Mouse (Mus musculus) heart, embryonic 10.5 days (tissue): Measurements from ENCODE around the gene Camta1. TPM values are rescaled to one million over a fixed set of nuclear protein-coding genes. Genes with fewer than 3 reads are reported as not detected.

Experiments
- DNase-seq: peaks from one replicate; pipeline ENCODE4 v3.0.0-alpha.2; 2017; ENCODE audit warnings: low spot score
- H3K27ac ChIP-seq: fragments of 300-500 bp; sonication (generic); 2 replicates; pipeline ENCODE4 v1.5.1; 2016; ENCODE audit warnings: mild to moderate bottlenecking
- H3K27me3 ChIP-seq: fragments of 300-500 bp; sonication (generic); 2 replicates; pipeline ENCODE4 v1.6.1; 2016; ENCODE audit warnings: mild to moderate bottlenecking; ENCODE audit not compliant: poor library complexity, insufficient read depth, severe bottlenecking
- H3K36me3 ChIP-seq: fragments of 300-500 bp; sonication (generic); 2 replicates; pipeline ENCODE4 v1.6.1; 2016; ENCODE audit warnings: mild to moderate bottlenecking, moderate library complexity
- H3K4me1 ChIP-seq: fragments of 300-500 bp; sonication (generic); 2 replicates; pipeline ENCODE4 v1.6.1; 2016; ENCODE audit warnings: mild to moderate bottlenecking
- H3K4me3 ChIP-seq: fragments of 300-500 bp; sonication (generic); 2 replicates; pipeline ENCODE4 v1.5.1; 2016; ENCODE audit warnings: mild to moderate bottlenecking, moderate library complexity
- H3K9me3 ChIP-seq: fragments of 300-500 bp; sonication (generic); 2 replicates; pipeline ENCODE4 v1.6.1; 2016; ENCODE audit warnings: mild to moderate bottlenecking, moderate library complexity
- WGBS: fragments of 180-500 bp; shearing (Covaris S2); methylation state at CpG from one replicate; pipeline ENCODE4 v1.1.7; 2016; 5-methylcytosine and 5-hydroxymethylcytosine counted together
- polyA plus RNA-seq: library from polyadenylated mRNA; unstranded; fragments of >200 nt; fragmentation: Nextera tagmentation; extraction: Ambion mirVana; gene quantifications from 2 replicates; pipeline ENCODE4 v1.2.1, GENCODE M21; 2016

The Camta1 gene
- polyA plus RNA-seq, 1 experiment from 2014 or later: 115 TPM

DNA sequence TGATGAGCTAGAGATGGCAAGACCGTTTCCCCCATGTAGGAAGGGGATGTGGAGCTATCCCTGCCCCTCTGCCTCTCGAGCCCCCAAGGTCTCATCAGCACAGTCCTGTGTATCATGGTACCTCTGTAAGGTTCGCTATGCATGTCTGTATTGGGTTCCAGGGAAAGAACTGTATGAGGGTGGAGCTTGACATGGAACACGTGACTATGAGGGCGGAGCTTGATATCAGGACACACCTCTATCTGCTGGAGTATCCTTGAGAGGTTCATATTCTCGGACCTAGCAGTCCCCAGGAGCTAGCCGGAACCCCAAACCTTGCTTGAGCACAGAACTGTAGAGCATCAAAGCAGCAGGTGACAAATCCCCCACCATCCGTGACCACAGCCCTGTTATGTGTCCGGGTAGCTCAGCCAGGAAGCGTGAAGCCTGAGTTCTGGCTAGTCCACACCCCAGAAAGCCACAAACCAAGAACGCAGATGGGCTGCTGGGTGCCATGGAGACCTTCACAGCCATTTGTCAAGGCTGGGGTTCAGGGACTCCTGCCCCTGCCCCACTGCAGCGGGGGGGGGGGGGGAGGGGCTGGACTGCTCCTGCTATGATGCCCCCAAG is 122.2 kb downstream of the Camta1 start:
- H3K36me3 ChIP-seq: no peaks in the 10 kb centered on the region
- WGBS: 80% methylated on average over 11 of the region's 12 CpGs
- no peak overlapping the region for H3K4me3 ChIP-seq
- 0 out of 2 replicates have a peak overlapping the region, but pooled peaks have one; percentile 1 for H3K27ac ChIP-seq
- DNase-seq: no peak
- H3K9me3 ChIP-seq: no peaks in the 10 kb centered on the region
- H3K27me3 ChIP-seq: no peaks in the 10 kb centered on the region
- H3K4me1 ChIP-seq: peaks cover 43% of the 10 kb centered on the region

DNA sequence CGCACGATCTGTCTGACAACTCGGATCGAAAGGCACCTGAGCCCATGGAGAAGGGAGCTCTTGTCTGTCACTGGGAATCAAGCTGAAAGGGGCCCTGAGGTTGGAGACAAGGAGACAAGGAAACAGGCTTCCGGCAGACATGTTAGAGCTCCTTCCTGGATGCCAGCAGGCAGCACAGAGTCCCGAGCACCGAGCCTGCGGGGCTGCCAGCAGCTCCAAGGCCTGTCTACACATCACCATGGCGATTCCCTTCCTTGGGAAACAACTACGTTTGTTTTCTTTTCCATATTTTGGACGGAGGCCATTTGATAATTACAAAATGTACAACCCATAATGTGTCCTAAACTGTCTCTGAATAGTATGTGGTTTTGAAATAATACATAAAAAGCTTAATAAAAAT is 122.8 kb downstream of the Camta1 start:
- no peaks in the 10 kb centered on the region for H3K9me3 ChIP-seq
- peaks cover 43% of the 10 kb centered on the region for H3K4me1 ChIP-seq
- no peak for DNase-seq
- no peaks in the 10 kb centered on the region for H3K27me3 ChIP-seq
- H3K36me3 ChIP-seq: no peaks in the 10 kb centered on the region
- no peak overlapping the region for H3K4me3 ChIP-seq
- WGBS: 68% methylated on average over 11 of the region's 11 CpGs
- peak overlapping the region; percentile 56; the same call in 1 of the 2 replicates for H3K27ac ChIP-seq

DNA sequence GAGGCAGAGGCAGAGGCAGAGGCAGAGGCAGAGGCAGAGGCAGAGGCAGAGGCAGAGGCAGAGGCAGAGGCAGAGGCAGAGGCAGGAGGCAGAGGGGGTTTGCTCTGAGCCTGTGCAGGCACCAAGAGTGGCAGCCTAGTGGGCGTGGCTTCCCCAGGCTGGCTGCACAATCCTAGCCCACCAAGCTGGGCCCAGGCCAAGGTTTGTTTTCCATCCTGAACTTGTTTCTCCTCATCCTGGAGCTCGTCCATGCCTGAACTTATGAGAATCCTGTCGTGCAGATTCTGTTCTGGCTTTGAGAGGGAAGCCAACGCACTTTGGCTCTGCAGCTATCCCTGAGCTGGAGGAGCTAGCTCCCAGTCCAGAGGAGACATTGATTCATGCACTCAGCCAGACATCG is 123.4 kb downstream of the Camta1 start:
- Histone ChIP-seq H3K9me3 (no peaks in the 10 kb centered on the region), H3K4me1 (peaks cover 39% of the 10 kb centered on the region), H3K27me3 (no peaks in the 10 kb centered on the region), H3K4me3 (no peak overlapping the region), H3K27ac (peak overlapping the region; percentile 56; the same call in 1 of the 2 replicates), H3K36me3 (no peaks in the 10 kb centered on the region)
- no peak for DNase-seq
- WGBS: 69% methylated on average over 5 of the region's 5 CpGs

DNA sequence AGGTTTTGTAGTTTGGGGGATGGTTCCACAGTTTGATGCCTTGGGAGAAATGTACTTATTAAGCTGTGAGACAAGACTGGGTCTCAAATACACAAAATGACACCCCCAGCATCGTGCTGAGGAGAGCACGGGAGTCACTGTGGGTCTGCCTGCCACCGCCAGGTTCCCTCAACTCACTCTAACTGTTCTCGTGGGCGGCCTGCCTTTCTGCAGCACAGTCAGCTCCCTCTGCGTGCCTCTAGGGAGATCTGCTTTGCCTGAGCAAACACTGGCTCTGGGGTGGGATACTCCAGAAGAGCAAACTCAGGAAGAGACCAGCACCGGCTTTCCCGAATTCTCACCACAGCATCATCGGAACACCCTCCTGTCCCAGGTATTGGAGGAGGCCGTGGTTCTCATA is 129.0 kb downstream of the Camta1 start:
- no peak for DNase-seq
- H3K27ac ChIP-seq: no peak overlapping the region
- H3K4me1 ChIP-seq: peaks cover 10% of the 10 kb centered on the region; the same call in 1 of the 2 replicates
- WGBS: 70% methylated on average over 10 of the region's 10 CpGs
- H3K36me3 ChIP-seq: no peaks in the 10 kb centered on the region
- no peak overlapping the region for H3K4me3 ChIP-seq
- H3K9me3 ChIP-seq: no peaks in the 10 kb centered on the region
- no peaks in the 10 kb centered on the region for H3K27me3 ChIP-seq

DNA sequence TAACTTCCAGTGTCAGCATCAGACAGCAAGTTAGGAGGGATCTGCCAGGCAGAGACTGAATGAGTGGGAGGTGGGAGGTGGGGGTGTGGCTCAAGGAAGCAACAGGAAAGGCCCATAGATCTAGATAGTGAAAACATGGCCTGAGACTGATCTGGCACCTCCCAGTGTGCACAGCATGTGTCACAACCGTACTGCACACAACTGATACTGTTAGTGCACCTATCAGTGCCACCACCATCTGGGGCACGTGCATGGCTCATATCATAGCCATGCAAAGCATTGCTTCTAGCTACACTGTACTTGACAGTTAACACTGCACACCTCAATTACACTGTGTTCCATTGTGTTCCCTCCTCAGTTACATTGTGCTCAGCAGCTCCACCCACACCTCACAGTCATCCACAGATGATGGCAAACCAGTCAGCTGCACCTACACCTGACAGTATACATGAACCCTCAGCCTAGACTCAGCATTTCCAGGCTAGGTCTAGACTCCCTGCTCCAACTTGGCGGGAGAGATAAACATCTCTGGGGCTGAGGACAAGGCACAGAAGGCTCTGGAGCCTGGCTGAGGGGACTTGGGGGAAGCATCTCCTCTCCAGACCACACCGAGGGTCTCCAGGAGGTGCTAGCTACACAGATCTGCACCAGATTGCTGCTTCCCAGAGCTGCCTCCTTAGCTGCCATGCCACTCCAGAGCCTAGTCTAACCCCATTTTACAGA is 131.5 kb downstream of the Camta1 start:
- no peaks in the 10 kb centered on the region for H3K36me3 ChIP-seq
- H3K9me3 ChIP-seq: no peaks in the 10 kb centered on the region
- no peak for DNase-seq
- no peaks in the 10 kb centered on the region for H3K27me3 ChIP-seq
- WGBS: 61% methylated on average over 4 of the region's 4 CpGs
- H3K4me1 ChIP-seq: peaks cover 27% of the 10 kb centered on the region
- no peak overlapping the region for H3K4me3 ChIP-seq
- H3K27ac ChIP-seq: no peak overlapping the region

DNA sequence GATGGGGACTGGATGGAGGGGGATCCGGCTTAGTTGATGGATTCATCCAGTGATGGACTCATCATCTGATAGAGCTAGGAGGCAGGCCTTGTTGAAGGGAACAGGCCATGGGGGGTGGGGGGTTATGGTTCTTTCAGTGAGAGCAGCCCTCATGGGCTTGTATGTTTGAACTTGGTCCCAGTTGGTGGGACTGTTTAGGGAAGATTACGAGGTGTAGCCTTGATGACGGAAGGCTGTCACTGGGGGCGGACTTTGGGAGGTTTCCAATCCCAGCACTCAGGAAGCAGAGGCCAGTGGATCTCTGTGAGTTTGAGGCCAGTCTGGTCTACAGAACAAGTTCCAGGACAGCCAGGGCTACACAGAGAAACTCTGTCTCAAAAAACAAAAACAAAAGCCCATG is 132.6 kb downstream of the Camta1 start:
- no peak for DNase-seq
- no peak overlapping the region for H3K4me3 ChIP-seq
- peaks cover 28% of the 10 kb centered on the region for H3K4me1 ChIP-seq
- WGBS: 73% methylated on average over 4 of the region's 4 CpGs
- H3K9me3 ChIP-seq: no peaks in the 10 kb centered on the region
- H3K36me3 ChIP-seq: no peaks in the 10 kb centered on the region
- H3K27me3 ChIP-seq: no peaks in the 10 kb centered on the region
- H3K27ac ChIP-seq: no peak overlapping the region

DNA sequence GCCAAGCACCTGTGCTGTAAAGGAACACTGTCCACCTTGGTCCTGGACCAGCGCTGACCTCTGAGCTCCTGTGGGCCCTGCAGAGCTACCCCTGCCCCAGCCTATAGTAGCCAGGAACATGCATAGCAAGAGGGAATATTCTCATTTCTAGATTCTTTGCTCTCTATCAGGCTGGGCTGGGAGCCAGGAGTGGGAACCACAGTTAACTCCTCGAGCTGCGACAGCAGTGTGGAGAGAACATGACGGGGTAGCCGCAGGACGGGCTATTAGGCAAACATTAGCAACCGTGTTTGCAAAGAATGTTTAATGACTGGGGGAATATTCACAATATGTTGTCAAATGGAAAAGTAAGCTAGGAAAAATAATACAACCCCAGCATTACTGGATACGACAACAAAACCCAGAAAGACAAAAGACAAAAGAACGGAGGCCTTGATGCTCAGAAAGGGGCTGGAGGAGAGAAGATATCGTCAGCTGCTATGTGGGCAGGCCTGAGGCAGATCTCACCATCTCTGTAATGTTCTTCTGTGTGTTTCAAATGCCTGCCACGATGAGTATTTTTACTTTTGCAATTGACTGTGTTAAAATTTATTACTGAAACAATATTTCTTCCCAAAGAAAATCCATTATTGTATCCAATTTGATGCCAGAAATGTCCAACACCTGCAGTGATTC is 133.1 kb downstream of the Camta1 start:
- no peaks in the 10 kb centered on the region for H3K27me3 ChIP-seq

DNA sequence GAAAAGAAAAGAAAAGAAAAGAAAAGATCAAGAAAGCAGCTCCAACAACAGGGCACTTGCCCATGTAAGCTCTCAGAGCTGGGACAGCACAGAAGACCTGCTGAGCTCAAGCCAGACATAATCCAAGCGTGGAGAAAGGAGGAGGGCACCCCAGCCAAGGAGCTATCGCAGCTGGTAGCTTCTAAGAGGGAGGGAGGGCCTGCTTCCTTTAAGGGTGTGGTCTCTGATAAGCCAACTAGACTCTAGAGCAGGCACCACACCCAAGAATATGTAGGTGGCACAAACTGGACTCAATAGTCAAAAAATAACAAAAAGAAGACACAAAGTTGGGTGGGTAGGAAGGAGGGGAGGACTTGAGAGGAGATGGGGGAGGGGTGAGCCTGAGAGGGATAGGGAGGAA is 135.3 kb downstream of the Camta1 start:
- Histone ChIP-seq H3K27ac (no peak overlapping the region), H3K36me3 (no peaks in the 10 kb centered on the region), H3K27me3 (no peaks in the 10 kb centered on the region), H3K4me3 (no peak overlapping the region), H3K4me1 (peaks cover 22% of the 10 kb centered on the region), H3K9me3 (no peaks in the 10 kb centered on the region)
- DNase-seq: no peak
- WGBS: 65% methylated on average over 2 of the region's 2 CpGs

More for the DNA sequence above, 133.1 kb downstream of the Camta1 start:
- Histone ChIP-seq H3K4me3 (no peak overlapping the region), H3K9me3 (no peaks in the 10 kb centered on the region), H3K4me1 (peaks cover 28% of the 10 kb centered on the region), H3K36me3 (no peaks in the 10 kb centered on the region), H3K27ac (no peak overlapping the region)
- no peak for DNase-seq
- WGBS: 85% methylated on average over 11 of the region's 11 CpGs

DNA sequence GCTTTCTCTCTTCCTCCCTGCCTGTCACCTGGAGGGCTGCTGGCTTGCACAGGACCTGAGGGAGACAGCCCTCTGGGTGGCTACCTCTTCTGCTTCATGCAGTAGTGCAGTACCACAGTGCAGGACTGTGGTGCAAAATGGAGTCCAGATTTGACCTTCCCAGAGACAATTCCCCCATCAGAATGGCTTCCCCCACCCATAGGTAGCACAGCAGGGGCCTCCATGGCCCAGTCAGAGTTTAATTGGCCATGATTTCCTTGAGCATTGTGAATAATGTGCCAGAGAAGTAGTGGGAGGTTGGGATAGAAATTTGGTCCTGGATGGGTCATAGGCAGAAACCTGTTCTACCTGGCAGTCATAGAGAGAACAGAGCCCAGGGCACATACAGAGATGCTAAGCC is 136.8 kb downstream of the Camta1 start:
- Histone ChIP-seq H3K27ac (no peak overlapping the region), H3K4me1 (peaks cover 27% of the 10 kb centered on the region), H3K4me3 (no peak overlapping the region), H3K36me3 (no peaks in the 10 kb centered on the region), H3K27me3 (no peaks in the 10 kb centered on the region), H3K9me3 (no peaks in the 10 kb centered on the region)
- no peak for DNase-seq

DNA sequence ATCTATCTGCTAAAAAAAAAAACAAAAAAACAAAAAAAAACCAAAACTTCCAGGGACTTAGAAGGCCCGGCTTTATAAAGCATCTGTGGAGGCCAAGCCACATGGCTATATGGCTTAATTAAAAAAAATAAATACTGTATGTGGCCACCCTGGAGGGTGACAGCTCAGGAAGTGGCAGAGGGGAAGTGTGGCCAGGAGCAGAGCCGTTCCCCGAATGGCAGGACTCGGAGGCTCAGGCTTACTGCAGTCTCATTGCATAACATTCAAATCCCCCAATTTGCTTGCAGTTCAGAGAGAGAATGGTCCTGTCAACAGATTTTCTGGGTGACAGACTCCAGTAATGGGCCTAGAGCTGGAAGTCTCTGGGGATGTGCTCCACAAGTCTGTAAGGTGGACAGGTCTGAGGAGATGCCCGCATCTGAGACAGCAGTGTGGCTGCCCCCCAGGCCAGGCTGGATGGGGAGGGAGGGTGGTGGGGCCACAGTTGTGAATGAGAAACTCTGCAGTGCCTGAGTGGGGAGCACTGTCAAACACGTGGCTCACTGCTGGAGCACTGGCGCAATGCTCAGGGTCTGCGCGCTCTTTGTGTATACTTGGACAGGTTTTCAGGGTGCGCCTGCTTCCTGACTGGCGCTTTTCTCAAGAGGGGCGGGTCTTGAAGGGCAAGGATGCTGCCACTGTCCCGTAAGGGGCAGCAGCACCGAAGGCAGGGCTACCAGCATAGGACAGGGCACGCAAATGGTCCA is 140.8 kb downstream of the Camta1 start:
- WGBS: 73% methylated on average over 15 of the region's 15 CpGs
- Histone ChIP-seq H3K4me1 (peaks cover 46% of the 10 kb centered on the region), H3K27ac (no peak overlapping the region), H3K27me3 (no peaks in the 10 kb centered on the region), H3K36me3 (no peaks in the 10 kb centered on the region), H3K9me3 (no peaks in the 10 kb centered on the region), H3K4me3 (no peak overlapping the region)
- no peak for DNase-seq

DNA sequence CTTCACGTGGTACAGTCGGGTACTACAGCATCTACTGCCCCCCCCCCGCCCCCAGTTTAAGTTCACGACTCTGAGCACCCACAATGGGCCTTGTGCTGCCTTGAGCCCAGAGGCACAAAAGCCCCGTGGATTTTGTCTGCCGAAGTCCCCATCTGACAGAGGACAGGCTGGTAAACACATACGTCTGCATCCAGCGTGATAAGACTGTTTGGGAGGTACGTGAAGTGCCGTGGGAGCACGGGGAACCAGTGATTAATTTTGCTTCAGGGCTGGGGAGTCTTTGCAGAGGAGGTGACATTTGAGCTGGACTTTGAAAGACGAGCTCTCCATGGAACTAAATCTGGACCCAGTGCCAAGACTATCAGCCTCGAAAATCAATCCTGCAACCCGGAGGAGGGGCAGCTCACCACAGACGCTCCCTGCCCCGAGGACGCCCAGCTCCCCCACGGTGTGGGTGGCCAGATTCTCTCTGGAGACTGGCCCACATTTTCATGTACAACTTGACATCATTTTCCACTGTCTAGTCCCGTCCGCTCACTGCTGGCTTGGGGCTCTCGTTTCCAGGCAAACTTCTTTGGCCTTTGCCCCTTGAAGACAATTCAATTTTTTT is 142.7 kb downstream of the Camta1 start:
- Histone ChIP-seq H3K9me3 (no peaks in the 10 kb centered on the region), H3K4me3 (no peak overlapping the region), H3K27me3 (no peaks in the 10 kb centered on the region), H3K27ac (no peak overlapping the region), H3K36me3 (no peaks in the 10 kb centered on the region), H3K4me1 (peaks cover 38% of the 10 kb centered on the region)
- no peak for DNase-seq
- WGBS: 46% methylated on average over 21 of the region's 21 CpGs

DNA sequence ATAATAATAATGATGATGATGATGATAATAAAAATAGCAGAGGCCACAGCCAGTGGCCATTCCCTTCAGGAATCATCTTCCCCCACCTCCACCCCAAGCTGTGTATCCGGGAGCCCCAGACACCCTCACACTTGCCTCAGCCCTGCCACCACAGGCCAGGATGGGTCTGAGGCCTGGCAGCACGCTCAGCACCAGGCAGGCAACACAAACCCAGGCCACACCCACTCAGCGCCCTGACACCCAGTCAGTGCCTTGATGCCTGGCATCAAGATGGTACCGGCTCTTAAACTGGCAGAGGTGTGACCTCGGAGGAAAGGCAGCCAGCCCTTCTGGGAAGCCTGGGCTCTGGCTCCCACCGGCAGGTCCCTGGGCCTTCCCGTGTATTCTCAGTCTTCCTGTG is 143.8 kb downstream of the Camta1 start:
- Histone ChIP-seq H3K4me1 (peaks cover 38% of the 10 kb centered on the region), H3K27ac (0 out of 2 replicates have a peak overlapping the region, but pooled peaks have one; percentile 8), H3K36me3 (no peaks in the 10 kb centered on the region), H3K27me3 (no peaks in the 10 kb centered on the region), H3K9me3 (no peaks in the 10 kb centered on the region), H3K4me3 (no peak overlapping the region)
- 66% methylated on average over 7 of the region's 7 CpGs for WGBS
- no peak for DNase-seq
